ENCODE assay signal across 11 mouse cellular contexts in genomic region chr3:121309896-121310714, GRCm38 (mm10). TPM values are rescaled to one million over a fixed set of nuclear protein-coding genes. Genes with fewer than 3 reads are reported as not detected.
DNase-seq lines count a peak whose midpoint lies in the region; ATAC-seq and TF ChIP-seq lines count a peak whose summit lies in the region.
"Had no signal": no experiment of that assay in that cellular context is flagged by ENCODE, and none has a peak within 500 bp of the region (broad histone marks: within the 10 kb centered on the region; RNA-seq: fewer than 3 reads in every experiment).

No protein-coding gene starts in this region.

- peak; percentile 26 for TF ChIP-seq RAD21 in CH12.LX (IDR thresholded peaks at IDR 0.05; ENCODE audit: low read depth, low read length)

- no peaks in the 10 kb centered on the region for H3K4me1 ChIP-seq in CH12.LX (ENCODE audit: control insufficient read depth in 1 of 2, insufficient read depth in 2 of 2)
- H3K4me1 ChIP-seq in intestine, postnatal 0 days (replicated peaks; ENCODE audit: control insufficient read depth, insufficient read depth, low read length): no peaks in the 10 kb centered on the region
- H3K4me1 ChIP-seq: heart, embryonic 13.5 days had no signal

- 77% methylated on average over 16 of the region's 16 CpGs for WGBS in intestine, postnatal 0 days

- intact Hi-C loops in left cerebral cortex, postnatal 14 days (cut with DNase I): loop anchor here (10.0 kb wide), 3 partner anchors 225 to 455 kb away; partner anchors contain the start of gene Slc44a3

- no peak overlapping the region for H3K27ac ChIP-seq in CH12.LX (ENCODE audit: insufficient read depth, low read depth)
- no peak overlapping the region for H3K27ac ChIP-seq in intestine, postnatal 0 days (ENCODE audit: low read depth, low read length)
- H3K27ac ChIP-seq: heart, embryonic 13.5 days; midbrain, embryonic 15.5 days had no signal

- no peak overlapping the region for H3K4me3 ChIP-seq in CH12.LX (replicated peaks in 1 of 3; ENCODE audit: low read depth in 2 of 3, low read length in 2 of 3, poor library complexity in 1 of 3)
- no peak overlapping the region for H3K4me3 ChIP-seq in intestine, postnatal 0 days (ENCODE audit: low read depth, low read length)
- H3K4me3 ChIP-seq: heart, embryonic 13.5 days; midbrain, embryonic 15.5 days had no signal

- H3K27me3 ChIP-seq in CH12.LX (replicated peaks): no peaks in the 10 kb centered on the region
- no peaks in the 10 kb centered on the region for H3K27me3 ChIP-seq in intestine, postnatal 0 days (replicated peaks; ENCODE audit: control insufficient read depth, insufficient read depth, low read length)
- H3K27me3 ChIP-seq: heart, embryonic 13.5 days; midbrain, embryonic 15.5 days had no signal

- no peak overlapping the region for H3K9ac ChIP-seq in CH12.LX (ENCODE audit: insufficient read depth, low read depth)
- H3K9ac ChIP-seq in intestine, postnatal 0 days (ENCODE audit: low read depth, low read length): no peak overlapping the region
- H3K9ac ChIP-seq: heart, embryonic 13.5 days; midbrain, embryonic 15.5 days had no signal

- no peak overlapping the region for H3K4me2 ChIP-seq in CH12.LX (ENCODE audit: insufficient read depth, low read depth, poor library complexity, severe bottlenecking)
- H3K4me2 ChIP-seq in intestine, postnatal 0 days (replicated peaks; ENCODE audit: low read depth): no peak overlapping the region
- H3K4me2 ChIP-seq: heart, embryonic 13.5 days; midbrain, embryonic 15.5 days had no signal

- peak; percentile 25 for DNase-seq in kidney, postnatal 14 days
- DNase-seq in kidney, adult 18-20 months: no peak
- DNase-seq in 416B (ENCODE audit: low read depth): peak; percentile 33
- no peak for DNase-seq in CH12.LX (ENCODE audit: extremely low read depth)
- no peak for DNase-seq in left cerebral cortex, postnatal 14 days (ENCODE audit: low spot score in 2 of 2)
- no peak for DNase-seq in cerebellum, adult 11-12 months
- DNase-seq: cerebellum, adult 18-20 months; right cerebral cortex, postnatal 25 days had no signal

- no peak for TF ChIP-seq EP300 in CH12.LX (IDR thresholded peaks at IDR 0.05; ENCODE audit: low read length)

- in situ Hi-C loops in CH12.LX (cut with MboI; ENCODE audit: low pct_ligation_motif_present, low pct_unique_long_range_greater_than_20kb, low sequenced_read_pairs): loop anchor here (5.0 to 25.0 kb wide), 2 partner anchors 192 to 402 kb away; partner anchors contain the start of gene F3

- no peak for TF ChIP-seq POLR2A in CH12.LX (IDR thresholded peaks at IDR 0.05; ENCODE audit: low read depth, low read length)

- TF ChIP-seq CTCF in CH12.LX (conservative IDR thresholded peaks at IDR 0.05 in 1 of 2, IDR thresholded peaks at IDR 0.05 in 1 of 2; ENCODE audit: low read depth in 2 of 2, low read length in 2 of 2): no peak; a peak in 1 of 4 replicates
- TF ChIP-seq CTCF in intestine, postnatal 0 days (IDR thresholded peaks at IDR 0.05; ENCODE audit: low read depth): peak; percentile 73

- no peak for ATAC-seq in intestine, postnatal 0 days
- ATAC-seq: midbrain, embryonic 15.5 days had no signal

- no peaks in the 10 kb centered on the region for H3K9me3 ChIP-seq in CH12.LX (replicated peaks; ENCODE audit: low read length)
- no peaks in the 10 kb centered on the region for H3K9me3 ChIP-seq in intestine, postnatal 0 days (ENCODE audit: control insufficient read depth)
- H3K9me3 ChIP-seq: heart, embryonic 13.5 days; midbrain, embryonic 15.5 days had no signal

- dilution Hi-C loops in CH12.LX (cut with MboI; ENCODE audit: extremely low pct_ligation_motif_present, extremely low pct_unique_long_range_greater_than_20kb, low sequenced_read_pairs): no loop called here

- H3K79me2 ChIP-seq in CH12.LX (replicated peaks; ENCODE audit: control insufficient read depth, extremely low read depth, insufficient read depth, poor library complexity, severe bottlenecking): no peaks in the 10 kb centered on the region

- peaks cover 3 to 46% of the 10 kb centered on the region in 2 experiments for H3K36me3 ChIP-seq in CH12.LX (replicated peaks in 1 of 2; ENCODE audit: control insufficient read depth in 1 of 2, insufficient read depth in 1 of 2, low read length in 1 of 2)
- H3K36me3 ChIP-seq in intestine, postnatal 0 days (ENCODE audit: control insufficient read depth, insufficient read depth): 0 out of 2 replicates have a peak, but pooled peaks cover 3% of the 10 kb centered on the region
- H3K36me3 ChIP-seq: midbrain, embryonic 15.5 days had no signal

TF ChIP-seq in CH12.LX, 34 proteins besides CTCF, POLR2A, EP300 and RAD21:
- no peak for TF ChIP-seq HCFC1 (IDR thresholded peaks at IDR 0.05; ENCODE audit: low read depth, low read length)
- no peak for TF ChIP-seq NRF1 (IDR thresholded peaks at IDR 0.05; ENCODE audit: low read depth, low read length)
- TF ChIP-seq NELFE (IDR thresholded peaks at IDR 0.05; ENCODE audit: low read depth, low read length): no peak
- TF ChIP-seq MXI1 (IDR thresholded peaks at IDR 0.05; ENCODE audit: low read depth, low read length): no peak
- TF ChIP-seq SIN3A (IDR thresholded peaks at IDR 0.05; ENCODE audit: low read length): no peak
- no peak for TF ChIP-seq JUND (conservative IDR thresholded peaks at IDR 0.05; ENCODE audit: low read depth, low read length)
- TF ChIP-seq ELF1 (IDR thresholded peaks at IDR 0.05; ENCODE audit: low read depth, low read length): no peak

RNA-seq across cellular contexts. Expression of gene Alg14, which starts 18.5 kb away (rescaled TPM):
- total RNA-seq in CH12.LX (2012; rRNA removed) (5.0 and 6.3 TPM in 2 replicates), CH12.LX (2014; rRNA removed) (6.0 and 7.6 TPM in 2 replicates)
- 8.3 and 10.2 TPM in 2 replicates for polyA plus RNA-seq in CH12.LX (2012; ENCODE audit: insufficient read length, low read depth)
- 25.6 and 26.1 TPM in 2 replicates for polyA plus RNA-seq in intestine, postnatal 0 days (2015; fragmentation: Nextera tagmentation; extraction: Ambion mirVana)
- 10 to 100 TPM; 17.1 to 18.5 TPM for total RNA-seq in left cerebral cortex, postnatal 14 days (2021)

RNA-seq across cellular contexts. Expression of gene Tmem56, which starts 27.2 kb away (rescaled TPM):
- total RNA-seq in CH12.LX (2012; rRNA removed): not detected in 2 replicates
- not detected in 2 replicates for total RNA-seq in CH12.LX (2014; rRNA removed)
- polyA plus RNA-seq in CH12.LX (2012; ENCODE audit: insufficient read length, low read depth): not detected in 2 replicates
- 6.0 and 6.8 TPM in 2 replicates for polyA plus RNA-seq in intestine, postnatal 0 days (2015; fragmentation: Nextera tagmentation; extraction: Ambion mirVana)
- 10 to 100 TPM; 31.1 to 34.4 TPM for total RNA-seq in left cerebral cortex, postnatal 14 days (2021)

Comparison
In these comparisons a context has a peak if more than half of its experiments do, and no peak if none do; other contexts are left out.
1. DNase-seq: peak in kidney, postnatal 14 days (single experiment) and 416B (single experiment); none in kidney, adult 18-20 months (single experiment), CH12.LX (single experiment), left cerebral cortex, postnatal 14 days (0 of 2) and cerebellum, adult 11-12 months (single experiment).
2. RNA of gene Tmem56, which starts 27.2 kb away (total RNA-seq): 31.1 to 34.4 TPM in left cerebral cortex, postnatal 14 days; not detected in CH12.LX; every median in the first group is over 10 times any median in the second.